Mouse (Mus musculus): Measurements from ENCODE around the gene Cab39. TPM values are rescaled to one million over a fixed set of nuclear protein-coding genes. Genes with fewer than 3 reads are reported as not detected.
A peak's percentile ranks its signal among the peaks of the same experiment; 100 is the strongest.

Cab39 gene
- polyA plus RNA-seq, 1 experiment from 2014 or later = 94.5 TPM

DNA sequence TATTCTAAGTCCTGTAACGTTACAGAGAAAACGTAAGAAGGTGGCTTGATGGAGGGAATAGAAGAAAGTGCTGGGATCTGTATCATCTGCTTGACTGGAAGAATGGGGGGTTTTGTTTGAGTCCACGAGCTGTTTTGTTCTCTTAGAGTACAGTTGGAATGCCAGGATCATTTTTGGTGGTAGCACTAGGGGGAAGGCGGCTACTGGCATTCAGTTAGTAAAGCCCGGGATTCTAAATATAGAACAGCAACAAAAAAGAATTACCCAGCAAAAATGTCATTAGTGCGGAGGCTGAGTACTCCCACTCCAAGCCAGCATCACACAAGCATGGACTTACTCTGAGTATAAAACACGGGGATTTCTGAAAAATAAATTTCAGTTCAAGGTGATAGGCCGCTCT, 29.0 kb downstream of the Cab39 start:
- H3K9me3 ChIP-seq (ENCODE audit: control insufficient read depth, low read length) = no peaks in the 10 kb centered on the region
- H3K9ac ChIP-seq (replicated peaks; ENCODE audit: low read length) = no peak overlapping the region
- H3K4me2 ChIP-seq (ENCODE audit: low read length) = no peak overlapping the region
- H3K4me3 ChIP-seq (replicated peaks; ENCODE audit: low read depth, low read length) = no peak overlapping the region
- no peaks in the 10 kb centered on the region for H3K27me3 ChIP-seq (ENCODE audit: control insufficient read depth, insufficient read depth, low read length)
- H3K4me1 ChIP-seq (ENCODE audit: control insufficient read depth, insufficient read depth, low read length) = no peaks in the 10 kb centered on the region
- DNase-seq (no peak), ATAC-seq (ENCODE audit: low FRiP score, low TSS enrichment) (no peak)
- H3K27ac ChIP-seq (replicated peaks; ENCODE audit: low read depth, low read length) = no peak overlapping the region
- 94% methylated on average over 8 of the region's 8 CpGs for WGBS
- peaks cover 42% of the 10 kb centered on the region for H3K36me3 ChIP-seq (ENCODE audit: control insufficient read depth, insufficient read depth, low read length)

DNA sequence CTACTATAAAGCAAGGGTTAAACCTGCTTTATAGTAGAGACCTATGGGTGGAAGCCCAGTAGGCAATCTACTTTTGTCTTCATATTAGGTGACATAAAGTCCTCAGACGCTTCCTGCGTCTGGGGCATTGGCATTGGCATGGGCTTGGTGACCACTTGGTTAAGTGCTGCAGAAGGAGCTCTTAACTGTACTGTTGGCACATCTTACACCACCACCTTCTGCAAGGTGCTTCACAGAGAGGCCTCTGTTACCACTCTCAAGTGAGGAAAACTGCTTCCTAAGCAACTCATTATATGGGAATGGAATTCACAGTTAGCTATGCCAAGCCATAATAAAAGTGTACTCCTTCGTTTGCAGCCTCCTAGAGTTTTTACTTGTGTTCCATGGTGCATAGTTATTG, 31.7 kb downstream of the Cab39 start:
- ATAC-seq (ENCODE audit: low FRiP score, low TSS enrichment) (no peak), DNase-seq (no peak)
- H3K9me3 ChIP-seq (ENCODE audit: control insufficient read depth, low read length) = no peaks in the 10 kb centered on the region
- H3K4me2 ChIP-seq (ENCODE audit: low read length) = no peak overlapping the region
- no peak overlapping the region for H3K4me3 ChIP-seq (replicated peaks; ENCODE audit: low read depth, low read length)
- H3K36me3 ChIP-seq (ENCODE audit: control insufficient read depth, insufficient read depth, low read length) = peaks cover 33% of the 10 kb centered on the region
- WGBS = 89% methylated on average over 3 of the region's 3 CpGs
- no peaks in the 10 kb centered on the region for H3K4me1 ChIP-seq (ENCODE audit: control insufficient read depth, insufficient read depth, low read length)
- H3K9ac ChIP-seq (replicated peaks; ENCODE audit: low read length) = no peak overlapping the region
- no peak overlapping the region for H3K27ac ChIP-seq (replicated peaks; ENCODE audit: low read depth, low read length)
- H3K27me3 ChIP-seq (ENCODE audit: control insufficient read depth, insufficient read depth, low read length) = no peaks in the 10 kb centered on the region

DNA sequence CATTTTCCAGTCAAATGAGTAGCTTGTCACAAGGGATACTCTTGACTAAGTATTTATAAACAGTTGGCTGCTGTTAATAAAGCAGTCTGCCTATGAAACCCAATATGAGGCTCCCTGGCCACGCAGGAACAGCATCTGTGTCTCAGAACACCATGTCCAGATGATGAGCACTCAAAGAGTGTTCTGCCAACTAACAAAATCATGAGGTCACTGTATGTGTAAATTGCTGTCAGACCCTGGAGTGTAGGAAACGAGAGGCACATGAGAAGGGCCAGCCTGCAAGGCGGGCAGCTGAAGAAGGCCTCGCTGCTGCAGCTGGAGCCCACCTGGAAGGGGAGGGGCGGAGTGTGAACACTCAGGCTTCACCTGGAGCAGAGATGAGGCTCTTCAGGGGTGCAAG, 33.9 kb downstream of the Cab39 start:
- peaks cover 24% of the 10 kb centered on the region for H3K36me3 ChIP-seq (ENCODE audit: control insufficient read depth, insufficient read depth, low read length)
- WGBS = 92% methylated on average over 5 of the region's 5 CpGs
- DNase-seq (no peak), ATAC-seq (ENCODE audit: low FRiP score, low TSS enrichment) (no peak)
- H3K9me3 ChIP-seq (ENCODE audit: control insufficient read depth, low read length) = no peaks in the 10 kb centered on the region
- no peak overlapping the region for H3K9ac ChIP-seq (replicated peaks; ENCODE audit: low read length)
- H3K27me3 ChIP-seq (ENCODE audit: control insufficient read depth, insufficient read depth, low read length) = no peaks in the 10 kb centered on the region
- H3K4me1 ChIP-seq (ENCODE audit: control insufficient read depth, insufficient read depth, low read length) = no peaks in the 10 kb centered on the region
- H3K27ac ChIP-seq (replicated peaks; ENCODE audit: low read depth, low read length) = no peak overlapping the region
- H3K4me2 ChIP-seq (ENCODE audit: low read length) = no peak overlapping the region
- no peak overlapping the region for H3K4me3 ChIP-seq (replicated peaks; ENCODE audit: low read depth, low read length)

GRCm38 (mm10) chr1:85829016-85829415, 35.8 kb downstream of the Cab39 start:
- Histone ChIP-seq H3K9ac (replicated peaks; ENCODE audit: low read length) (no peak overlapping the region), H3K4me2 (ENCODE audit: low read length) (no peak overlapping the region), H3K9me3 (ENCODE audit: control insufficient read depth, low read length) (no peaks in the 10 kb centered on the region), H3K4me3 (replicated peaks; ENCODE audit: low read depth, low read length) (no peak overlapping the region), H3K27ac (replicated peaks; ENCODE audit: low read depth, low read length) (no peak overlapping the region), H3K4me1 (ENCODE audit: control insufficient read depth, insufficient read depth, low read length) (no peaks in the 10 kb centered on the region), H3K36me3 (ENCODE audit: control insufficient read depth, insufficient read depth, low read length) (peaks cover 16% of the 10 kb centered on the region; the same call in 1 of the 2 replicates), H3K27me3 (ENCODE audit: control insufficient read depth, insufficient read depth, low read length) (no peaks in the 10 kb centered on the region)
- DNase-seq (no peak), ATAC-seq (ENCODE audit: low FRiP score, low TSS enrichment) (no peak)
- WGBS = 98% methylated on average over 1 of the region's 1 CpGs

DNA sequence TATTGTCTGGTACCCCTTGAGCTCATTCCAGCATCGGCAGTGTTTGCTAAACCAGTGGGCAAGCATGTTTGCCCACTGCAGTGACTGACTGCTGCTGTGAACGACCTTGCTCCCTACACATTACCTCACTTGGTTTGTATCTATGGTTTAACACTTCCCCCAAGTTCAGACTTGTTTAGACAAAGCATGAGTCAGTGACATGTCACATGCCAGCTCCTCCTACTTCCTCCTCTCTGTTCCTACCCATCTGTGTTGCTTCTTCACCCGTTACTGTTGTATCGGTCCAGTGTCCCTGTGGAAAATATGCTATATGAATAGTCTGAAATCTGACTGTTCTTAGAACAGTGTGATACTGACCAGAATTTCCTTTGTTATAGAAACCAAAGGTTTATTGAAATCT, 44.8 kb downstream of the Cab39 start:
- no peak overlapping the region for H3K4me2 ChIP-seq (ENCODE audit: low read length)
- WGBS = 85% methylated on average over 4 of the region's 4 CpGs

GRCm38 (mm10) chr1:85839356-85839755, 46.1 kb downstream of the Cab39 start:
- H3K27me3 ChIP-seq (ENCODE audit: control insufficient read depth, insufficient read depth, low read length) = no peaks in the 10 kb centered on the region
- no peak overlapping the region for H3K4me3 ChIP-seq (replicated peaks; ENCODE audit: low read depth, low read length)
- ATAC-seq (ENCODE audit: low FRiP score, low TSS enrichment) (no peak), DNase-seq (no peak)
- H3K36me3 ChIP-seq (ENCODE audit: control insufficient read depth, insufficient read depth, low read length) = peaks cover 41% of the 10 kb centered on the region
- H3K4me1 ChIP-seq (ENCODE audit: control insufficient read depth, insufficient read depth, low read length) = no peaks in the 10 kb centered on the region
- no peaks in the 10 kb centered on the region for H3K9me3 ChIP-seq (ENCODE audit: control insufficient read depth, low read length)
- 89% methylated on average over 3 of the region's 3 CpGs for WGBS
- no peak overlapping the region for H3K4me2 ChIP-seq (ENCODE audit: low read length)
- no peak overlapping the region for H3K27ac ChIP-seq (replicated peaks; ENCODE audit: low read depth, low read length)
- no peak overlapping the region for H3K9ac ChIP-seq (replicated peaks; ENCODE audit: low read length)

More for the DNA sequence above, 44.8 kb downstream of the Cab39 start:
- Histone ChIP-seq H3K4me3 (replicated peaks; ENCODE audit: low read depth, low read length) (no peak overlapping the region), H3K4me1 (ENCODE audit: control insufficient read depth, insufficient read depth, low read length) (no peaks in the 10 kb centered on the region), H3K27me3 (ENCODE audit: control insufficient read depth, insufficient read depth, low read length) (no peaks in the 10 kb centered on the region), H3K9me3 (ENCODE audit: control insufficient read depth, low read length) (no peaks in the 10 kb centered on the region), H3K36me3 (ENCODE audit: control insufficient read depth, insufficient read depth, low read length) (peaks cover 30% of the 10 kb centered on the region), H3K9ac (replicated peaks; ENCODE audit: low read length) (no peak overlapping the region), H3K27ac (replicated peaks; ENCODE audit: low read depth, low read length) (no peak overlapping the region)
- DNase-seq = no peak
- no peak for ATAC-seq (ENCODE audit: low FRiP score, low TSS enrichment)

- H3K4me1 ChIP-seq (ENCODE audit: control insufficient read depth, insufficient read depth, low read length) = no peaks in the 10 kb centered on the region
- 82% methylated on average over 1 of the region's 1 CpGs for WGBS
- no peak overlapping the region for H3K4me3 ChIP-seq (replicated peaks; ENCODE audit: low read depth, low read length)
- ATAC-seq (ENCODE audit: low FRiP score, low TSS enrichment) (no peak), DNase-seq (no peak)
- H3K27me3 ChIP-seq (ENCODE audit: control insufficient read depth, insufficient read depth, low read length) = no peaks in the 10 kb centered on the region
- no peak overlapping the region for H3K4me2 ChIP-seq (ENCODE audit: low read length)
- H3K9me3 ChIP-seq (ENCODE audit: control insufficient read depth, low read length) = no peaks in the 10 kb centered on the region
- H3K27ac ChIP-seq (replicated peaks; ENCODE audit: low read depth, low read length) = no peak overlapping the region
- H3K36me3 ChIP-seq (ENCODE audit: control insufficient read depth, insufficient read depth, low read length) = peaks cover 41% of the 10 kb centered on the region
- H3K9ac ChIP-seq (replicated peaks; ENCODE audit: low read length) = no peak overlapping the region
These were observed 46.5 kb downstream of the Cab39 start for GRCm38 (mm10) chr1:85839790-85840189.

DNA sequence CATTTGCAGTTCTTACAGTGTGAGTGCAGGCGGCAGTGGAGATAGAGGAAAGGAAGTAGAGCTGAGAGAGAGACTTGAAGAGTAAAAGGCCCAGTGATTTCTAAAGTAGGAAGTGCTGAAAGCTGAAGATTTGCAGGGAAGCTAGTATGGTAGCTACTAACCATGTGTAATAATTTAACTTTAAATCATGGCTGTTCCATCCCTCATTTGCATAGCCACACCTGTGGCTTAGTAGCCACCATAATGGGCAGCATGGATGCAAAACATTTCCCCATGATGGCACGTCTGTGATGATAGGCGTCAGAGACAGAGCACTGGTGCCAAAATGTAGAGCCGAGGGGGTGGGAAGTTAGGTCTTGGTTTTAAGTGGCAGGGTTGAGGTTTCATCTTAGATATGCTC, 47.2 kb downstream of the Cab39 start:
- Histone ChIP-seq H3K9me3 (ENCODE audit: control insufficient read depth, low read length) (no peaks in the 10 kb centered on the region), H3K9ac (replicated peaks; ENCODE audit: low read length) (no peak overlapping the region), H3K4me3 (replicated peaks; ENCODE audit: low read depth, low read length) (no peak overlapping the region), H3K4me2 (ENCODE audit: low read length) (no peak overlapping the region), H3K27me3 (ENCODE audit: control insufficient read depth, insufficient read depth, low read length) (no peaks in the 10 kb centered on the region), H3K27ac (replicated peaks; ENCODE audit: low read depth, low read length) (no peak overlapping the region), H3K4me1 (ENCODE audit: control insufficient read depth, insufficient read depth, low read length) (no peaks in the 10 kb centered on the region), H3K36me3 (ENCODE audit: control insufficient read depth, insufficient read depth, low read length) (peaks cover 40% of the 10 kb centered on the region)
- ATAC-seq (ENCODE audit: low FRiP score, low TSS enrichment) = no peak
- WGBS = 89% methylated on average over 4 of the region's 4 CpGs
- no peak for DNase-seq

GRCm38 (mm10) chr1:85842251-85842650, 49.0 kb downstream of the Cab39 start:
- no peaks in the 10 kb centered on the region for H3K27me3 ChIP-seq (ENCODE audit: control insufficient read depth, insufficient read depth, low read length)
- H3K4me1 ChIP-seq (ENCODE audit: control insufficient read depth, insufficient read depth, low read length) = no peaks in the 10 kb centered on the region
- H3K27ac ChIP-seq (replicated peaks; ENCODE audit: low read depth, low read length) = no peak overlapping the region
- H3K9me3 ChIP-seq (ENCODE audit: control insufficient read depth, low read length) = no peaks in the 10 kb centered on the region
- no peak for ATAC-seq (ENCODE audit: low FRiP score, low TSS enrichment)
- H3K36me3 ChIP-seq (ENCODE audit: control insufficient read depth, insufficient read depth, low read length) = peaks cover 47% of the 10 kb centered on the region
- H3K9ac ChIP-seq (replicated peaks; ENCODE audit: low read length) = no peak overlapping the region
- peak; percentile 75 for DNase-seq
- no peak overlapping the region for H3K4me2 ChIP-seq (ENCODE audit: low read length)
- no peak overlapping the region for H3K4me3 ChIP-seq (replicated peaks; ENCODE audit: low read depth, low read length)

All from midbrain, embryonic 14.5 days (tissue).